Mouse (Mus musculus) small intestine, adult 2 months (tissue): Measurements from ENCODE around the gene Srcin1. TPM values are rescaled to one million over a fixed set of nuclear protein-coding genes. Genes with fewer than 3 reads are reported as not detected.

ENCODE experiments used
- H3K27ac ChIP-seq: fragments of 200-500 bp; 2 replicates; pipeline ENCODE4 v1.5.1; 2012; ENCODE audit warnings: low read depth, low read length, control low read depth, inconsistent platforms; ENCODE audit not compliant: insufficient read depth
- H3K27me3 ChIP-seq: fragments of 200-500 bp; 2 replicates; pipeline ENCODE4 v1.6.1; 2012; ENCODE audit warnings: mild to moderate bottlenecking, moderate library complexity, low read length, inconsistent platforms; ENCODE audit not compliant: control insufficient read depth, insufficient read depth
- H3K36me3 ChIP-seq: fragments of 200-500 bp; 2 replicates; pipeline ENCODE4 v1.6.1; 2012; ENCODE audit warnings: mild to moderate bottlenecking, low read length, control low read depth, inconsistent platforms; ENCODE audit not compliant: control insufficient read depth, insufficient read depth
- H3K4me1 ChIP-seq: fragments of 200-500 bp; 2 replicates; pipeline ENCODE4 v1.6.1; 2012; ENCODE audit warnings: low read length, inconsistent platforms, mixed read lengths; ENCODE audit not compliant: control insufficient read depth, insufficient read depth, insufficient read length
- H3K4me3 ChIP-seq: fragments of 200-500 bp; 2 replicates; pipeline ENCODE4 v1.5.1; 2012; ENCODE audit warnings: low read depth, mild to moderate bottlenecking, control low read depth, inconsistent platforms, low read length, moderate library complexity
- CTCF ChIP-seq: fragments of 200-500 bp; IDR thresholded peaks from 2 replicates; pipeline ENCODE4 v1.5.1; 2012; ENCODE audit warnings: low read depth, mild to moderate bottlenecking, control low read depth, inconsistent platforms, low read length, moderate library complexity, mixed read lengths; ENCODE audit not compliant: insufficient replicate concordance, insufficient read length; ENCODE audit errors: extremely low read depth
- POLR2A ChIP-seq: fragments of 200-500 bp; IDR thresholded peaks from 2 replicates; pipeline ENCODE4 v1.6.1; 2012; ENCODE audit warnings: low read depth, mild to moderate bottlenecking, control low read depth, inconsistent platforms, low read length, moderate library complexity
- WGBS: fragments of 180-500 bp; shearing (Covaris S2); methylation state at CpG from one replicate; pipeline ENCODE4 v1.1.7; 2018; 5-methylcytosine and 5-hydroxymethylcytosine counted together
- polyA plus RNA-seq: library from polyadenylated mRNA; depleted of rRNA; stranded (reverse); fragments of >200 nt; gene quantifications from 2 replicates; pipeline ENCODE4 v1.2.3, GENCODE M21; 2012

The Srcin1 gene
- polyA plus RNA-seq, 1 experiment = 0.53 TPM

DNA sequence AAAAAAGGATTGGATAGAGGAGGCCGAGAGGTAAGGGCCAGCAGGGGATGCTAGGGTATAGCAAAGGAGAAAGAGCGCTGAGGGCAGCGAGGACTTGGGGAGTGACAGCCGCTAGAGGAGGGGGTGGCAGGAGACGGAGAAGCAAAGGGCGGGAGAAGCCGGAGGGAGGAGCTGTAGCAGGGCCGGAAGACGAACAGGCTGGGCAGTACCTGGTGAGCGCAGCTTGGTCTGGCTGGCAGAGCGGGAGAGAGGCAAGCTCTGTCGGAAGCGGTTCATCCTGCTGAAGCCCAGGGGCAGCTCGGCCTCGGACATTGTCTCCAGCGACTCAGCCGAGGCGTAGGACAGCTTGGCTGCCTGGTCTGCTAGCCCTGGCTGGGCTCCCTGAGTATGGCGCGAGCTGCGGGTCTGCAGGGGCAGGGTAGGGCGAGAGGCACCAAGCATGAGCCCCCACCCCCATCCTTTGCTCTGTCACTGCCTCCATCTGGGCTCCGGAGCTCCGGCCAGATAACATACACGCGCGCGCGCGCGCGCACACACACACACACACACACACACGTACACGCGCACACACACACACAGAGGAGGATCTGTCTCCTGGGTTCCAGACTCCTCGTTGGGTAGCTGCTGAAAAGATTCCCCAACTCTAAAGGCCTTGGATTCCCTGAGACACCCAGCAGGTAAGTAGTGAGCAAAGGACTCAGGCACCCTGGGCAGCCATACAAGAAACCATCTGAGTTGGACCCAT lies 39.0 kb downstream of the Srcin1 start:
- no peak for TF ChIP-seq CTCF
- no peak for TF ChIP-seq POLR2A
- H3K36me3 ChIP-seq = no peaks in the 10 kb centered on the region
- no peak overlapping the region for H3K27ac ChIP-seq
- peaks cover 21% of the 10 kb centered on the region for H3K4me1 ChIP-seq
- H3K4me3 ChIP-seq = peak overlapping the region; percentile 15
- WGBS = 3% methylated on average over 36 of the region's 36 CpGs
- H3K27me3 ChIP-seq = peaks cover 62% of the 10 kb centered on the region

DNA sequence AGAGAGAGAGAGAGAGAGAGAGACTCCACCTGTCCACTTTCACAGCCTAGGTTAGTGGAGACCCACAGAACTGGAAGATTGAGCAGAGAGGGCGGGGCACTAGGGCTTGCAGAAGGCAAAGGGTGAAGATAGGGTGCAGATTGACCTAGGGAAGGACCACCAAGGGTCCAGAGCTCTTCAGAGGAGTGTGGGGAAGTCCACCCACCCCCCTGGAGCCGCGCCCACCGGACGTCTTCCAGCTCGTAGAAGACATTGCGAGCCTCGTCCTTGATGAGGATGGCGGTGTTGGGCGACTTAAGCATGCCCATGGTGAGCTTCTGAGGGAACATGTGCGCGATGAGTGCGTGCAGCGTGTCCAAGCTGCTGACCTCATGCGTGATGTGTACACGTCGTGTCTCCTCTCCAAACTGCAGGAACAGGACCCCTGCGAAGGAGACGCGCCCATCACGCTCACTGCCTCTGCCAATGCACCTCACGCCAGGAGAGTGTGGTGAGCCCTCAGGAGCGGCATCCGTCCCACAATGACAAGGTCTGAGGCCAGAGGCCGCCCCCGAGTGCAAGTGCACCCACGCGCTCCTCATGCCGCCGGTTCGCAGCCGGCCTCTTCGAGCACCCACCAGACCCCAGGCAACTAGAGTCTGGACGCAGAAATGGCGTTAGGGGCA lies 39.8 kb downstream of the Srcin1 start:
- no peak for TF ChIP-seq CTCF
- TF ChIP-seq POLR2A = no peak
- Histone ChIP-seq H3K27ac (no peak overlapping the region), H3K27me3 (peaks cover 62% of the 10 kb centered on the region), H3K4me3 (no peak overlapping the region), H3K4me1 (peaks cover 23% of the 10 kb centered on the region), H3K36me3 (no peaks in the 10 kb centered on the region)
- 16% methylated on average over 35 of the region's 35 CpGs for WGBS

DNA sequence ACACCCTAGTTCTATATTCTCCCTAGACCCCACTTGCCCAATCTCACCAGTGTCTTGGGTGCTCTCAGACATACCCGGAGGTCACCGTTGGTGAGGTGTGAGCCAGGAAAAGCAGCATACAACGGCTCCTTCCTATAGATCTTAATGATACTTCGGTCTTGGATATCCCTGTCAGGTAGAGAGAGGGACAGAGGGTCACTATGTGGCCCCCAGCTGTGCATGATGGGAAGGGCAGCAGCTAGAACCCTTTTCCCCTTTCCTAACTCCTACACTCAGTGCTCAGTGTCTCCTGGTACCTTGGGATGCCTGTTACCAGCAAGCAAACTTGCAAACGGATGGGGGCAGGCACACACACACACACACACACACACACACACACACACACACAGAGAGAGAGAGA lies 40.3 kb downstream of the Srcin1 start:
- Histone ChIP-seq H3K27ac (no peak overlapping the region), H3K4me3 (no peak overlapping the region), H3K36me3 (no peaks in the 10 kb centered on the region), H3K27me3 (peaks cover 62% of the 10 kb centered on the region), H3K4me1 (peaks cover 23% of the 10 kb centered on the region)
- WGBS = 37% methylated on average over 5 of the region's 5 CpGs
- TF ChIP-seq CTCF = no peak
- no peak for TF ChIP-seq POLR2A

DNA sequence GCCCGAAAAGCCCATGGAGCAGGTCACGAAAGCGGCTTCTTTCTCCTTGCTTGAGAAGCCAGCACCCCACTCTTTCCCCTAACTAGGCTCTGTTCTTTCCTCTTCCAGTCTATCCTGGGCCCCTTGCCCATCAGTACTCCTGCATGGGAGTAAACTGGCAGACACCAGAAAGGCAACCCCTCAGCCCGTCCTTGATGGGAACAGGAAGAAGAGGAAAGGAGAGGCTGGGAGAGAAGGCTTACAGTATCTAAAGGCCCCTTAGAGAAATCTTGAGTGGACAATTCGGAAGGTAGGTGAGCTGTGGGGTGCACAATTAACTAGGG lies 40.7 kb downstream of the Srcin1 start:
- Histone ChIP-seq H3K27me3 (peaks cover 62% of the 10 kb centered on the region), H3K27ac (no peak overlapping the region), H3K36me3 (no peaks in the 10 kb centered on the region), H3K4me3 (peak overlapping the region; percentile 16; the same call in 1 of the 2 replicates), H3K4me1 (peaks cover 23% of the 10 kb centered on the region)
- TF ChIP-seq POLR2A (no peak), CTCF (no peak)
- 35% methylated on average over 5 of the region's 5 CpGs for WGBS

DNA sequence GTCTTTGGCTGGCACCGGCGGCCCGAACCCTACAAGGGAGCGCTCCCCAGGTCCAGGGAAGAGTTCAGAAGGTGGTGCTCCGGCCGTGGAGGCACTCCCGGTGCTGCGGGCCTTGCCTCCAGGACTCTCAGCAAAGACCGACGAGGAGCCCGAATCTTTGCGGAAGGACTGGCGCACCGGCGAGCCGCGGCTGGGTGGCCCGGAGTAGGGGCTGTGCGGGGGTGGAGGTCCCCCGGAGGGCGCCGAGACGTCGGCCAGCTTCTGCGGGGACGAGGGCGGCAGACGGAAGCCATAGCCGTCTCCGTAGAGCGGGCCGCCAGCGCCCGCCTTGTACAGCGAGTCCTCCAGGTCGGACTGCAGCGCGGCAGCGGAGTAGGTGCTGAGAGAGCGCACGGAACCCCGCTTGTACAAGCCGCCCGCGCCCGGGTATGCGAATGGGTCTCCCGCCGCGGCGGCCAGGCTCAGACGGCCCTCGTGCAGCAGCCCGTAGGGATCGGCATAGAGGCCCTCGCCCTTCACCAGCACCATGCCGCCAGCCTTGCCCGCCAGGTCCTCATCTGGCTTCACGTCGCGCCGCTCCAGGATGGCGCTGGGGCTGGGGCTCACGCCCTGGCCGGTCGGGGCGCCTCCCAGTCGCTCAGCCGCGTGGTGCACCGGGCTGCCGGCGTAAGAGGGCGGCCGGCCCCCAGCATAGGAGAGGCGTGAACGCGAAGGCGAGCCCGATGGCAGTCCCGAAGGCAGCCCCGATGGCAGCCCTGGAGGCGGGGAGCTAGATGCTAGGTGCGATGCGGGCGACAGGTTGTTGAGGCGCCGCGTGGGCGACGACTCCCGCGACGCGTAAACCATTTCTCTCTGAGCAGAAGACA lies 41.3 kb downstream of the Srcin1 start:
- Histone ChIP-seq H3K36me3 (no peaks in the 10 kb centered on the region), H3K27me3 (peaks cover 62% of the 10 kb centered on the region), H3K4me1 (peaks cover 23% of the 10 kb centered on the region), H3K4me3 (peak overlapping the region; percentile 16), H3K27ac (no peak overlapping the region)
- TF ChIP-seq CTCF (no peak), POLR2A (no peak)
- 2% methylated on average over 95 of the region's 95 CpGs for WGBS

DNA sequence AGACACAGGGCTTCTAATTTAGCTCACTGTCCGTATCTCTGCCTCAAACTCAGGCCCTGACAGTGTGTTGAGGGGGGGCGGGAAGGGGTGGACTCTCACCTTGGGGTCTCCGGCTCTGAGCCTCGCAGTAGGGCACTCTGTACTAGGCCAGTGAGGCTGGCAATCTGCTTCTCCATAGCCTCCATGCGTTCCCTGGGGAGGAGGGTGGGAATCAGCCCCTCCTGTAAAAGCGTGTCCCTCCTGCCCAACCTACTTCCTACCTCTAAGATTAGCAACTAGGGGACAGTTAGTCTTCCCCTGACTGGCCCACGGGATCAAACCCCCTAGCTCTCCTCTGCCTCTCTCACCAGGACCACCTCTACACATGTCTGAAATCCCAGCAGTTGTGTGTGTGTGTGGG lies 42.3 kb downstream of the Srcin1 start:
- H3K27me3 ChIP-seq = peaks cover 62% of the 10 kb centered on the region
- TF ChIP-seq POLR2A (no peak), CTCF (no peak)
- H3K36me3 ChIP-seq = no peaks in the 10 kb centered on the region
- H3K4me3 ChIP-seq = no peak overlapping the region
- WGBS = 33% methylated on average over 7 of the region's 7 CpGs
- peaks cover 26% of the 10 kb centered on the region for H3K4me1 ChIP-seq
- no peak overlapping the region for H3K27ac ChIP-seq
